Mouse (Mus musculus) lung, adult 18-20 months (tissue): Measurements from ENCODE around the gene Gm5114.
A peak's percentile ranks its signal among the peaks of the same experiment; 100 is the strongest.
"Not testable (repeated sequence)": the region's sequence is repeated elsewhere in the genome, so short reads cannot be mapped to it uniquely, and the experiment has no call there.

Experiments used
- DNase-seq, 2 experiments: peaks; one replicate each; pipeline ENCODE4 v3.0.0; 2022; ENCODE audit warnings: mixed read lengths in 2 of 2

Gene Gm5114

DNA sequence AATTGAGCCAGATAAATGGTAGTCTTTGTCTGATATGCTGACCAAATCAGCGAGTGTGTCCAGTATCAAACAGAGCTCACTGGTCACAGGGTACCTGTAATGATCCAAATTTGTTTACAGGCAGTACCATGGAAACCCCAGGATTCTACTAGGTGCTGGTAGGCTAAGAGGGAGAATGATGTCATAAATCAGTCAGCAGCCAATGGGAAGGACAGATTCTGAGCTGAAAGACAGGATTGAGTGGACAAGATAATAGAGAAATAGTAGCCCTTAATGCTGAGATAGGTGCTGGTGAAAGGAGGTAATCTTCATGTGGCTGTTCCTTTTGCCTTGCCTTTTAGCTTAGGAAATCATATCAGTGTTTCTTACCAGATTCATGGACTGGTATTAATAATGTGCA is at the start of gene Gm5114:
Gene Gm5114, minus strand, starts transcription at position 101 of the 400 bp plus-strand sequence.
- not testable (repeated sequence) for DNase-seq

DNA sequence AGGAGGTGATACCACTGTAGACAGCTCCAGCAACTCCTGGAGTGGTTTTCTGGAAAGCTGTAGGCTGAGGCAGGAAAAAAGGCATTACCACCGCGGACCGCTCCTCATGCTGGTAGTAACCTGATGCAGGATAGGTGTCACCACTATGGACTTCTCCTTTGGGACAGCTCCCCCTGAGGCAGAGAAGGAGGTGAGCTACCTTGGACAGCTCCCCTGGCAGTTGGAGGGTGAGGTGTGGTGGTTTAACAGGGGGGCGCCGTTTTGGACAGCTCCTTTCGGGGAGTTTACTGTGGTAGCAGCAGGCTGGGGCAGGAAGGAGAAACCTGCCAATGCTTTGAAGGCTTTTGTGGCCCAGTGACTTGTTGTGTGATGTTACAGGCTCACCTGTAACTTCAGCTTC is 42.8 kb upstream of the Gm5114 start:
- peak; percentile 13 to 31 for DNase-seq

DNA sequence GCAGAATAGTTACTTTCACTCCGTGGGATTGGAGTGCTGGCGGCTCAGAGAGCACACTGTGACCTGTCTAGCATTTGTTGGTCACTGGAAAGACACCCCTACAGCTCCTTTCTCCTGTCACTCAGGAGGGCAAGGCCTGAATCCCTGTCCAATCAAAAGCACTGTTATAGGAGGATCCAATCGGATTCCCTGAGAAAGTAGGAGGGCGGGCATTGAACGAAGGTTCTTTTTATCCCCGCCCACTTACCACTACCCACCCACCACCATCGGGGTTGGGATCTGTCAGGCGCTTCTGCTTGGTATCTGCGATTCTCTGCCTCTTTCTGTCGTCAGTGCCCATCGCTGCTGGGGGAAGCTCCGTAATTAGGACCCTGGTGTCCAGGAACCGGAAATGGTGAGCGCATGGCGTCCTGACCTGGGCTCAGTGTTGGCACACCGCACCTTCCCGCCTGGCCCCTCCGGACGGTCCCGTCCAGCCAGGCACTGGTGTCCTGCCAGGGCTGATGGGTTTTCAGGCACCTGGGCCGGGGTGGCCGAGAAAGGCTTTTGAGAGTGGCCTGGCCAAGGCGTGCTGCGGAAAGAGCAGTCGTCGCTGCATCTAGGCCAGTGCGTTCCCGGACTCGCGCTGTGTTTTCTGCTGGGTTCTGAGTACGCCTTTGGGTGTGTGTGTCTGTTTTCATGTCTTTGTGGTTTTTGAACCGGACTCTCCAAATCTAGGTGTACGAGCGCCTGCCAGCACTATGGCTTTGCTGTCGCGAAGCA is 36.5 kb upstream of the Gm5114 start:
- peak; percentile 88 to 92 for DNase-seq

DNA sequence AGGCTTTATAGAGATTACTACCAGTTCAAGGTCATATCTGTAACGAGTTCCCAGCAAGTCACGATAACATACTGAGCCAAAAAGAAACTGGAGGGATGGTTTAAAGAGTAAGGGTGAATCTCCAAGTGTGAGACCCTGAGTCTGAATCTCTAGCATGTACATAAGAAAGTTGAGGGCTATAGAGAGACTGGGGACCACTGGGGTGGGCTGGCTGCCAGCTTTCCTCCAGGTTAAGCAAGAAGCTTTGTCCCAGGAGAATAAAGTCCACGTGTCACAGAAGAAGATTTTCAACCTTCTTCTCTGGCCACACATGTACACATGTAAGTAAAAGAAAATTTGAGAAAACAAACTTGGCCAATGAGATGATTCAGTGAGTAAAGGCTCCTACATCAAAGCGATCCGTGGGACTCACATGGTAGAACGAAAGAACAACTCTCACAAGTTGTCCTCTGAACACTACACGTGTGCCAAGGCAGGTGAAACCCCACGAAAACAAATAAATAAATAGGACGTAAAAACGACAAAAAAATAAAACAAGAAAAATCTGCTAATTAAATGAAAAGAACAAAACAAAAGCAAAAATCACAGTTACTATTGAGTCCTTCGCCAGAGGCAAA is 35.8 kb upstream of the Gm5114 start:
- no peak for DNase-seq

DNA sequence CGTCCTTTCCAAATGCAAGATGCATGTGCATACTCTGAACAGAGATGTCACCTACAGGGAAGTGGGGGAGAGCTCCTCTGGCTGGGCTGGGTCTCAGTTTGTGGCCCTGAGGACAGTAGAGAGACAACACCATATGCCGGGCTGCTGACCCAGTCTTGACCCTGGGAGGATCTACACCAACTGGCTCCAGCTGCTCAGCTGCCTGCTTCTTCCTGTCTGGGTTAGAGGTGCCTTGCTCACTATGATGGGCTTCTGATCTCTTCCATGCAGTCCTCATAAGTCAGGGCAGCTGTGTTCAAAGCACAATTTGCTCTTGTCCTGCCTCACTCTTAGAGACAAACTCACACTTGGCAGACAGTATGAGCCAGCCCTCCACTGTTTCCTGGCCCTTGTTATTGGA is 28.3 kb upstream of the Gm5114 start:
- DNase-seq: no peak

DNA sequence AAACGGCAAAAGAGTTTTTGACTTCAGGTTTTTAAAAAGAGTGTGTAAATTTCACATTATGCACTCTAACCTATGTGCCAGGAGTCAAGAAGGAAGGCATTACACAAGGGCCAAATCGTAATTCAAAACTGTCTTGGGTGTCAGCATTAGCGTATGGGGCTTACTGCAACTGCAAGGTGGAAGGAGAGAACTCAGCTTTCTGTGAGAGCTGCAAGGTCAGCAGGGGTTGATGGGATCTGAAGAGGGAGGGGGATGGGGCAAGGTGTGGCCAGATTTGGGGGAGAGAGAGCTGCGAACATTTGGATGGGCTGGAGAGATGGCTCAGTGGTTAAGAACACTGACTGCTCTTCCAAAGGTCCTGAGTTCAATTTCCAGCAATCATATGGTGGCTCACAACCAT is 27.4 kb upstream of the Gm5114 start:
- no peak for DNase-seq
